Mouse (Mus musculus): ENCODE data around the gene Efl1.

GRCm38 (mm10) chr7:82822528-82822927, 174.1 kb downstream of the Efl1 start:
- no peak for TF ChIP-seq CTCF (IDR thresholded peaks at IDR 0.05; ENCODE audit: insufficient read depth, low read depth, low read length)
- TF ChIP-seq POLR2A (IDR thresholded peaks at IDR 0.05; ENCODE audit: insufficient read depth, low read depth, low read length), result no peak
